In genomic region chr1:52854029-52854428, GRCm38 (mm10) we compare ENCODE assay signal across 8 mouse cellular contexts. TPM values are rescaled to one million over a fixed set of nuclear protein-coding genes. Genes with fewer than 3 reads are reported as not detected.
A peak's percentile ranks its signal among the peaks of the same experiment; 100 is the strongest.
DNase-seq lines count a peak whose midpoint lies in the region; ATAC-seq and TF ChIP-seq lines count a peak whose summit lies in the region.
"Not testable (repeated sequence)": the region's sequence is repeated elsewhere in the genome, so short reads cannot be mapped to it uniquely, and the experiment has no call there.

No protein-coding gene starts in this region.

- not testable (repeated sequence) for H3K9me3 ChIP-seq in CH12.LX (replicated peaks; ENCODE audit: low read length); kidney, embryonic 16.5 days (ENCODE audit: low read length); liver, postnatal 0 days (ENCODE audit: low read length)

- peak; percentile 28 to 78; a peak in 3 of 4 replicates for TF ChIP-seq CTCF in CH12.LX (conservative IDR thresholded peaks at IDR 0.05 in 1 of 2, IDR thresholded peaks at IDR 0.05 in 1 of 2; ENCODE audit: low read depth in 2 of 2, low read length in 2 of 2)
- TF ChIP-seq CTCF in bone marrow, adult 2 months (IDR thresholded peaks at IDR 0.05; ENCODE audit: control insufficient read depth, insufficient read depth, low read length) = 0 out of 2 replicates have a peak, but pooled peaks have one; percentile 4
- peak; percentile 71 for TF ChIP-seq CTCF in liver, postnatal 0 days (IDR thresholded peaks at IDR 0.05; ENCODE audit: low read depth)

- peak; percentile 78 for TF ChIP-seq RAD21 in CH12.LX (IDR thresholded peaks at IDR 0.05; ENCODE audit: low read depth, low read length)

- dilution Hi-C loops in CH12.LX (cut with MboI; ENCODE audit: extremely low pct_ligation_motif_present, extremely low pct_unique_long_range_greater_than_20kb, low sequenced_read_pairs) = not testable (repeated sequence)

- 67% methylated on average over 1 of the region's 1 CpGs for WGBS in bone marrow, adult 2 months
- WGBS in kidney, embryonic 16.5 days = no CpG with 5 or more reads among the region's 1 CpGs
- WGBS in liver, postnatal 0 days (ENCODE audit: insufficient replicate concordance) = no CpG with 5 or more reads among the region's 1 CpGs

- peak; percentile 60 for DNase-seq in CH12.LX (ENCODE audit: extremely low read depth)
- DNase-seq in embryo, embryonic 11.5 days (ENCODE audit: low read depth, low spot score) = peak; percentile 24
- DNase-seq in heart, adult 8-10 months (ENCODE audit: low spot score) = peak; percentile 19
- not testable (repeated sequence) for DNase-seq in liver, postnatal 0 days
- peak; percentile 64 for DNase-seq in thymus, postnatal 0 days (ENCODE audit: low spot score)

- not testable (repeated sequence) for H3K27ac ChIP-seq in CH12.LX (ENCODE audit: insufficient read depth, low read depth); bone marrow, adult 2 months (ENCODE audit: control insufficient read depth, insufficient read depth, low read depth, low read length, poor library complexity); kidney, embryonic 16.5 days (ENCODE audit: low read length); liver, postnatal 0 days (ENCODE audit: low read depth)

- not testable (repeated sequence) for H3K4me1 ChIP-seq in CH12.LX (ENCODE audit: control insufficient read depth in 1 of 2, insufficient read depth in 2 of 2); bone marrow, adult 2 months (ENCODE audit: control insufficient read depth, insufficient read depth, low read length); kidney, embryonic 16.5 days (ENCODE audit: insufficient read depth, low read length); liver, postnatal 0 days (ENCODE audit: insufficient read depth)

- not testable (repeated sequence) for H3K79me2 ChIP-seq in CH12.LX (replicated peaks; ENCODE audit: control insufficient read depth, extremely low read depth, insufficient read depth, poor library complexity, severe bottlenecking)

- in situ Hi-C loops in CH12.LX (cut with MboI; ENCODE audit: low pct_ligation_motif_present, low pct_unique_long_range_greater_than_20kb, low sequenced_read_pairs) = loop anchor here (25.0 kb wide), 1 partner anchor 217 kb away; the partner anchor contains the start of gene Nemp2

- not testable (repeated sequence) for H3K4me2 ChIP-seq in CH12.LX (ENCODE audit: insufficient read depth, low read depth, poor library complexity, severe bottlenecking); kidney, embryonic 16.5 days (replicated peaks; ENCODE audit: low read depth, low read length); liver, postnatal 0 days (ENCODE audit: low read depth, low read length)

- not testable (repeated sequence) for H3K9ac ChIP-seq in CH12.LX (ENCODE audit: insufficient read depth, low read depth); kidney, embryonic 16.5 days (replicated peaks; ENCODE audit: low read length); liver, postnatal 0 days (replicated peaks)

- H3K36me3 ChIP-seq in CH12.LX (replicated peaks in 1 of 2; ENCODE audit: control insufficient read depth in 1 of 2, insufficient read depth in 1 of 2, low read length in 1 of 2); kidney, embryonic 16.5 days (ENCODE audit: insufficient read depth, low read length); liver, postnatal 0 days (replicated peaks; ENCODE audit: insufficient read depth, low read length): not testable (repeated sequence)

- not testable (repeated sequence) for TF ChIP-seq POLR2A in CH12.LX (IDR thresholded peaks at IDR 0.05; ENCODE audit: low read depth, low read length); bone marrow, adult 2 months (IDR thresholded peaks at IDR 0.05; ENCODE audit: borderline replicate concordance, control insufficient read depth, low read depth, low read length)

- not testable (repeated sequence) for H3K27me3 ChIP-seq in CH12.LX (replicated peaks); kidney, embryonic 16.5 days (ENCODE audit: insufficient read depth, low read length); liver, postnatal 0 days (ENCODE audit: insufficient read depth, low read length)

- peak; percentile 27; the same call in 1 of the 2 replicates for ATAC-seq in kidney, embryonic 16.5 days (ENCODE audit: low FRiP score, low TSS enrichment)
- ATAC-seq in liver, postnatal 0 days = peak; percentile 52; the same call in 1 of the 2 replicates
- peak; percentile 84 for ATAC-seq in monocyte, adult 5-6 weeks (replicated peaks; ENCODE audit: insufficient number of reproducible peaks, low FRiP score, low TSS enrichment, poor library complexity, severe bottlenecking)

- TF ChIP-seq EP300 in CH12.LX (IDR thresholded peaks at IDR 0.05; ENCODE audit: low read length); liver, postnatal 0 days (IDR thresholded peaks at IDR 0.05; ENCODE audit: low read depth): not testable (repeated sequence)

- not testable (repeated sequence) for H3K4me3 ChIP-seq in CH12.LX (replicated peaks in 1 of 3; ENCODE audit: low read depth in 2 of 3, low read length in 2 of 3, poor library complexity in 1 of 3); bone marrow, adult 2 months (replicated peaks; ENCODE audit: control insufficient read depth, low read depth, low read length); kidney, embryonic 16.5 days (ENCODE audit: low read length); liver, postnatal 0 days (ENCODE audit: low read depth, low read length)

TF ChIP-seq in CH12.LX, 34 proteins besides CTCF, POLR2A, EP300 and RAD21:
- TF ChIP-seq ZC3H11A (IDR thresholded peaks at IDR 0.05; ENCODE audit: low read depth, low read length) (peak; percentile 59; the same call in 1 of the 2 replicates), MEF2A (IDR thresholded peaks at IDR 0.05; ENCODE audit: borderline replicate concordance, low read depth, low read length) (peak; percentile 26; the same call in 1 of the 2 replicates), MYC (IDR thresholded peaks at IDR 0.05; ENCODE audit: low read depth, low read length) (0 out of 2 replicates have a peak, but pooled peaks have one; percentile 17), SMC3 (IDR thresholded peaks at IDR 0.05; ENCODE audit: low read depth, low read length) (peak; percentile 80), NELFE (IDR thresholded peaks at IDR 0.05; ENCODE audit: low read depth, low read length) (peak; percentile 34; the same call in 1 of the 2 replicates)
TF ChIP-seq in CH12.LX: peak in this region for 5; not testable (repeated sequence) for 29.

RNA-seq across cellular contexts. Expression of gene Hibch, which starts 9.3 kb away (rescaled TPM):
- total RNA-seq in CH12.LX (2012; rRNA removed) (14.5 and 17.1 TPM in 2 replicates), CH12.LX (2014; rRNA removed) (31.9 and 32.3 TPM in 2 replicates)
- 20.6 and 32.1 TPM in 2 replicates for polyA plus RNA-seq in CH12.LX (2012; ENCODE audit: insufficient read length, low read depth)
- 2.2 and 8.8 TPM in 2 replicates for polyA plus RNA-seq in bone marrow, adult 2 months (2011; ENCODE audit: insufficient read depth, insufficient read length, low replicate concordance, missing spikeins)
- 10 to 100 TPM; 84.4 to 94.4 (median 88.9) TPM for total RNA-seq in heart, adult 8-10 months (2022)
- polyA plus RNA-seq in kidney, embryonic 16.5 days (2015; fragmentation: Nextera tagmentation; extraction: Ambion mirVana) = 24.4 and 27.5 TPM in 2 replicates
- polyA plus RNA-seq in liver, postnatal 0 days (2015; fragmentation: Nextera tagmentation; extraction: Ambion mirVana) = 30.1 and 33.6 TPM in 2 replicates
- total RNA-seq in monocyte, adult 5-6 weeks (2017) = 21.9 to 73.6 TPM (median 24.1 TPM) in 3 replicates
- polyA plus RNA-seq in thymus, postnatal 0 days (2015; fragmentation: Nextera tagmentation; extraction: Ambion mirVana) = 23.8 and 24.3 TPM in 2 replicates

RNA-seq across cellular contexts. Expression of gene Inpp1, which starts 36.5 kb away (rescaled TPM):
- total RNA-seq in CH12.LX (2012; rRNA removed) = 13.6 and 14.8 TPM in 2 replicates
- 10.0 and 13.0 TPM in 2 replicates for total RNA-seq in CH12.LX (2014; rRNA removed)
- polyA plus RNA-seq in CH12.LX (2012; ENCODE audit: insufficient read length, low read depth) = 9.2 and 10.5 TPM in 2 replicates
- 12.6 and 15.8 TPM in 2 replicates for polyA plus RNA-seq in bone marrow, adult 2 months (2011; ENCODE audit: insufficient read depth, insufficient read length, low replicate concordance, missing spikeins)
- total RNA-seq in heart, adult 8-10 months (2022) = 10 to 100 TPM; 11.8 to 20.0 (median 16.8) TPM
- 15.9 and 22.3 TPM in 2 replicates for polyA plus RNA-seq in kidney, embryonic 16.5 days (2015; fragmentation: Nextera tagmentation; extraction: Ambion mirVana)
- 16.5 and 18.0 TPM in 2 replicates for polyA plus RNA-seq in liver, postnatal 0 days (2015; fragmentation: Nextera tagmentation; extraction: Ambion mirVana)
- 26.9 to 62.4 TPM (median 41.3 TPM) in 3 replicates for total RNA-seq in monocyte, adult 5-6 weeks (2017)
- polyA plus RNA-seq in thymus, postnatal 0 days (2015; fragmentation: Nextera tagmentation; extraction: Ambion mirVana) = 43.5 and 43.7 TPM in 2 replicates

Comparison
In these comparisons a context has a peak if more than half of its experiments do, and no peak if none do; other contexts are left out.
1. CTCF ChIP-seq: peak in every context shown above with its lines; median percentile 71 in liver, postnatal 0 days; 53 in CH12.LX; 4 in bone marrow, adult 2 months.
2. ATAC-seq: peak in every context shown above with its lines; median percentile 84 in monocyte, adult 5-6 weeks; 52 in liver, postnatal 0 days; 27 in kidney, embryonic 16.5 days.